Mouse (Mus musculus) liver, embryonic 16.5 days (tissue): ENCODE results near the gene Ift74. TPM values are rescaled to one million over a fixed set of nuclear protein-coding genes. Genes with fewer than 3 reads are reported as not detected.
"Not testable (repeated sequence)": the region's sequence is repeated elsewhere in the genome, so short reads cannot be mapped to it uniquely, and the experiment has no call there.

Source experiments
- ATAC-seq: fragments of 200-750 bp; cut with Nextera tagmentation; 2 replicates; pipeline ENCODE4 v1.8.0; 2017; ENCODE audit warnings: low read depth, mild to moderate bottlenecking, moderate number of reproducible peaks, moderate library complexity
- H3K27ac ChIP-seq: fragments of 300-500 bp; sonication (generic); 2 replicates; pipeline ENCODE4 v1.5.1; 2014; ENCODE audit warnings: mild to moderate bottlenecking, low read length
- H3K27me3 ChIP-seq: fragments of 300-500 bp; sonication (generic); 2 replicates; pipeline ENCODE4 v1.6.1; 2014; ENCODE audit warnings: low read depth, low read length, mixed read lengths; ENCODE audit not compliant: control insufficient read depth, insufficient read depth
- H3K36me3 ChIP-seq: fragments of 300-500 bp; sonication (generic); 2 replicates; pipeline ENCODE4 v1.6.1; 2014; ENCODE audit warnings: mild to moderate bottlenecking; ENCODE audit not compliant: control insufficient read depth, insufficient read depth
- H3K4me1 ChIP-seq: fragments of 300-500 bp; sonication (generic); 2 replicates; pipeline ENCODE4 v1.6.1; 2014; ENCODE audit warnings: low read depth, low read length, mixed read lengths; ENCODE audit not compliant: control insufficient read depth
- H3K4me2 ChIP-seq: fragments of 300-500 bp; sonication (generic); 2 replicates; pipeline ENCODE4 v1.6.1; 2014; ENCODE audit warnings: low read depth, low read length, mixed read lengths
- H3K4me3 ChIP-seq: fragments of 300-500 bp; sonication (generic); 2 replicates; pipeline ENCODE4 v1.5.1; 2014; ENCODE audit warnings: low read depth, mild to moderate bottlenecking, low read length
- H3K9ac ChIP-seq: fragments of 300-500 bp; sonication (generic); 2 replicates; pipeline ENCODE4 v1.6.1; 2014; ENCODE audit warnings: low read depth, low read length
- H3K9me3 ChIP-seq: fragments of 300-500 bp; sonication (generic); replicated peaks from 2 replicates; pipeline ENCODE4 v1.6.1; 2016; ENCODE audit warnings: low read length; ENCODE audit not compliant: control insufficient read depth
- WGBS: fragments of 180-500 bp; shearing (Covaris S2); extraction: QIAGEN DNeasy Blood & Tissue Kit; methylation state at CpG from one replicate; pipeline ENCODE4 v1.1.7; 2014; ENCODE audit not compliant: insufficient replicate concordance; 5-methylcytosine and 5-hydroxymethylcytosine counted together
- polyA plus RNA-seq: library from polyadenylated mRNA; unstranded; fragments of >200 nt; fragmentation: Nextera tagmentation; extraction: Ambion mirVana; gene quantifications from 2 replicates; pipeline ENCODE4 v1.2.1, GENCODE M21; 2015

The Ift74 gene
- polyA plus RNA-seq, 1 experiment from 2014 or later: 2.2 TPM

- WGBS: 63% methylated on average over 2 of the region's 2 CpGs
- Histone ChIP-seq H3K36me3 (no peaks in the 10 kb centered on the region), H3K4me1 (peaks cover 14% of the 10 kb centered on the region), H3K4me3 (no peak overlapping the region), H3K4me2 (no peak overlapping the region), H3K27ac (no peak overlapping the region), H3K27me3 (no peaks in the 10 kb centered on the region), H3K9ac (no peak overlapping the region), H3K9me3 (no peaks in the 10 kb centered on the region)
- no peak for ATAC-seq
Observed at GRCm38 (mm10) chr4:94605591-94605990, 8.7 kb upstream of the Ift74 start.

GRCm38 (mm10) chr4:94610339-94610738, 4.0 kb upstream of the Ift74 start:
- no peak for ATAC-seq
- 23% methylated on average over 3 of the region's 3 CpGs for WGBS

GRCm38 (mm10) chr4:94614627-94615006, 326 bp downstream of the Ift74 start:
- H3K27me3 ChIP-seq: no peaks in the 10 kb centered on the region
- ATAC-seq: peak; percentile 19
- no peaks in the 10 kb centered on the region for H3K36me3 ChIP-seq
- H3K9ac ChIP-seq: peak overlapping the region; percentile 47
- no peaks in the 10 kb centered on the region for H3K9me3 ChIP-seq
- H3K4me1 ChIP-seq: peaks cover 5% of the 10 kb centered on the region
- H3K4me3 ChIP-seq: peak overlapping the region; percentile 62
- 2% methylated on average over 18 of the region's 18 CpGs for WGBS
- no peak overlapping the region for H3K27ac ChIP-seq
- peak overlapping the region; percentile 78 for H3K4me2 ChIP-seq

More at GRCm38 (mm10) chr4:94610339-94610738, 4.0 kb upstream of the Ift74 start:
- Histone ChIP-seq H3K4me1 (peaks cover 5% of the 10 kb centered on the region), H3K9ac (no peak overlapping the region), H3K36me3 (no peaks in the 10 kb centered on the region), H3K9me3 (no peaks in the 10 kb centered on the region), H3K27ac (no peak overlapping the region), H3K4me2 (no peak overlapping the region), H3K27me3 (no peaks in the 10 kb centered on the region), H3K4me3 (no peak overlapping the region)

- Histone ChIP-seq H3K9me3 (no peaks in the 10 kb centered on the region), H3K4me2 (no peak overlapping the region), H3K4me3 (no peak overlapping the region), H3K9ac (no peak overlapping the region), H3K4me1 (peaks cover under 1% of the 10 kb centered on the region), H3K27ac (no peak overlapping the region), H3K27me3 (no peaks in the 10 kb centered on the region), H3K36me3 (no peaks in the 10 kb centered on the region)
- no peak for ATAC-seq
- 56% methylated on average over 2 of the region's 2 CpGs for whole genome bisulfite sequencing
Observed at GRCm38 (mm10) chr4:94620077-94620476, 5.8 kb downstream of the Ift74 start.

GRCm38 (mm10) chr4:94643141-94643540, 28.9 kb downstream of the Ift74 start:
- no peak for ATAC-seq
- H3K9ac ChIP-seq: no peak overlapping the region
- 85% methylated on average over 2 of the region's 2 CpGs for WGBS
- H3K4me1 ChIP-seq: no peaks in the 10 kb centered on the region
- no peak overlapping the region for H3K4me3 ChIP-seq
- H3K4me2 ChIP-seq: no peak overlapping the region
- H3K27me3 ChIP-seq: no peaks in the 10 kb centered on the region
- H3K27ac ChIP-seq: no peak overlapping the region
- no peaks in the 10 kb centered on the region for H3K36me3 ChIP-seq
- H3K9me3 ChIP-seq: no peaks in the 10 kb centered on the region

GRCm38 (mm10) chr4:94649920-94650319, 35.6 kb downstream of the Ift74 start, which contains the start of gene Lrrc19:
Gene Lrrc19, minus strand, starts transcription at chr4:94650144.
- H3K4me1 ChIP-seq: no peaks in the 10 kb centered on the region
- H3K9ac ChIP-seq: no peak within 1 kb of the TSS
- no peaks in the 10 kb centered on the region for H3K9me3 ChIP-seq
- H3K27ac ChIP-seq: no peak within 1 kb of the TSS
- H3K27me3 ChIP-seq: no peaks in the 10 kb centered on the region
- H3K4me2 ChIP-seq: no peak within 1 kb of the TSS
- ATAC-seq: no peak
- 65% methylated on average over 3 of the region's 3 CpGs for WGBS
- H3K4me3 ChIP-seq: no peak within 1 kb of the TSS
- no peaks in the 10 kb centered on the region for H3K36me3 ChIP-seq

- not testable (repeated sequence) for H3K4me3 ChIP-seq, H3K4me1 ChIP-seq, H3K27ac ChIP-seq, H3K27me3 ChIP-seq, H3K9me3 ChIP-seq, H3K36me3 ChIP-seq, ATAC-seq, H3K9ac ChIP-seq, H3K4me2 ChIP-seq
- 55% methylated on average over 5 of the region's 5 CpGs for WGBS
Observed at GRCm38 (mm10) chr4:94650426-94651175, 36.3 kb downstream of the Ift74 start.

GRCm38 (mm10) chr4:94669718-94670117, 55.4 kb downstream of the Ift74 start:
- ATAC-seq: no peak
- H3K4me2 ChIP-seq: no peak overlapping the region
- H3K36me3 ChIP-seq: no peaks in the 10 kb centered on the region
- WGBS: 31% methylated on average over 1 of the region's 1 CpGs
- H3K9me3 ChIP-seq: no peaks in the 10 kb centered on the region
- H3K4me3 ChIP-seq: no peak overlapping the region
- no peak overlapping the region for H3K9ac ChIP-seq
- H3K27me3 ChIP-seq: no peaks in the 10 kb centered on the region
- H3K27ac ChIP-seq: no peak overlapping the region
- no peaks in the 10 kb centered on the region for H3K4me1 ChIP-seq

GRCm38 (mm10) chr4:94680662-94681061, 66.4 kb downstream of the Ift74 start:
- WGBS: 59% methylated on average over 2 of the region's 2 CpGs
- no peak overlapping the region for H3K27ac ChIP-seq

More at GRCm38 (mm10) chr4:94680662-94681061, 66.4 kb downstream of the Ift74 start:
- Histone ChIP-seq H3K9ac (no peak overlapping the region), H3K4me2 (no peak overlapping the region), H3K4me3 (no peak overlapping the region), H3K4me1 (no peaks in the 10 kb centered on the region), H3K27me3 (no peaks in the 10 kb centered on the region), H3K36me3 (no peaks in the 10 kb centered on the region), H3K9me3 (no peaks in the 10 kb centered on the region)
- no peak for ATAC-seq
